Mouse (Mus musculus): Measurements from ENCODE around the gene AC131692.1.

Gene AC131692.1

DNA sequence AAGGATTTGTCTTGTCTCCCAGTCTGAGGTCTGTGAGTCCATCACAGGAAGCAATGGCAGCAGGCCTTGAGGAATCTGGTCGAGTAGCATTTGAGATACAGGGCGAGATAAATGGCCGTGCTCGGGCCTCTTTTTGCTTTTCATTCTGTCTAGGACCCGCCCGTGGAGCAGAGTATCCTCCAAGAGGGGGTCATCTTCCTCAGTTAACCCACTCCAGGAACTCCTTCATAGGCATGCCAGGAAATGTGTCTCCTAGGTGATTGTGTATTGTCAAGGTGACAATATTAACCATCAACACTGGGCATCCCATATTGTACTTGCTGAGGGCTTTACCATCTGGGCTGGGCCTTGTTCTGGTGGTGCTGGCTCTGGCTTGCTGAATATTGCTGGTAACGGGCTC lies at the start of gene AC131692.1:
TSS of gene AC131692.1 (plus strand) at position 301 of the 400 bp plus-strand sequence.
- no peak for DNase-seq

DNA sequence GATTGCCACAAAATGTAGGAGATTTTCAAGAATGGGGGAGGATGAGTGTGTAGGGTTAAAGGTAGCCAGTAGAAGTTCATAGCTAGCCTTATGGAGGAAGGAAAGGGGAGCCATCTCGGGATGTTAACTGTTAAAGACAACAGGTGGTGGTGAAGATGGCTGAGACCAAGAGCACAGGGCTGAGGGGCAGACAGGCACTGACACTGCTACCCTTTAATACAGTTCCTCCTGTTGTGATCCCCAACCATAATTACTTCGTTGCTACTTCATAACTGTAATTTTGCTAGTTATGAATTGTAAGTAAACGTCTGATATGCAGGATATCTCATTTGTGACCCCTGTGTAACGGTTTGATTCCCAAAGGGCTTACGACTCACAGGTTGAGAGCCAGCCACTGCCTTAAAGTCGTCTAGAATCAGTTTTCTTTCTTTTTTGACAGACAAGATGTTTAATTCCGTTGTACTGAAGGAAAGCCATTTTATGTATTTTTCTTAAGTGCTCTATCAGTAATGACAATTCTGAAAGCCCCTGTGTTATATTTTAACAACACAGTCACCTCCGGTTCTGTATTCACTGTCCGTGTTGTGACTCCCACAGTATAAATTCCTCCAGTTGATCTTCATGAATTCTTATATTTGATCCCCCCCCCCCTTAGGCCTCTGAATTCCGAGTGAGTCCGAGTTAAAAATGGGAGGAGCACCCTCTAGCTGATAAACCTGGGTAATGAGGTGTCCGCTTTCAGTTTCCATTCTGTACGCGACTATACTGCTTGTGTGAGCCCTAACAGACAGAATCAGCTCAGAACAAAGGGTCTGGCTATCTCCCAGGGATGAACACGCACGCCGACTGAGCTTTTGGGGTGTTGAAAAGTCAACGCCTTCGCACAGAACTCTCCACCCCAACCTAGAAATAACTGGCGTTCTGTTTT lies 48.6 kb upstream of the AC131692.1 start:
- no peak for DNase-seq

DNA sequence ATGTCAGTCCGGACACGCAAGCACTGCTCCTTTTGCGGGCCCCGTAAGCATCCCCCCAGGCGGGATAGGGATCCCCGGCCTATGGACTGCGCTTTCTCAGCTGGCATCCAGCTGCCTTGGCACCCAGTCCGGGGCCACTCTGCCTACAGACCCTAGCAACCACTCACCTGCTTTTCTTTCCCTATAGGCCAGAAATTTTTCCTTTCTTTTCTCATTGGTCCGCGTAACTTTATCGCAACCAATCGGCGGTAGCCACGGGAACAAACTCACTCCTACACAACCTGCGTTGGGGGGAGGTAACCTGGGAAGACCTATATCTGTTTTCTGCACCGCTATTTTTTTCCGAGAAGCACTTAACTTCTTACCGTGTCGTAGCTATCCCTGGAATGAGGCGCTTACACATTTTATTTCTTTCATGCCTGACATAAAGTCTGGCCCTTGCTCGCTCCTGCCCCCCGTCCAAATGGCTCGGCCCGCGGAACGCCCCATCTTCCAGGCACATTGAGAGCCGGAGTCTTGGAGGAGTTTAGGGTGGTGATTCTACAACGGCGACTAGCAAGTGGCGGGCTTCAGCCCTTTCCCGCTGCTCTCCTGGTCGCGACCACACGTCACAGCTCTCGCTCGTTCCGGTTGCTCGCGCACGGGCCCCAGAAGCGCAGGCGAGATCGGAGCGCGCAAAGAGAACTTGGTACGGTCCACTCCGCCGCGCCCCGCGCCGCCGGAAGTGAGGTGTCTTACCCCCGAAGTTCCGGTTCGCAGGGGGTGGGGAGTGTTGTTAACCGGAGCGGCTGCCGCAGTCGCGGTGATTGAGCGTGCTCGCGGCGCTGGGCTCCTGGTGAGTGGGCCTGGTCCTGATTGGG lies 47.7 kb upstream of the AC131692.1 start, which contains the start of gene Syvn1:
TSS of gene Syvn1 (plus strand) at position 283 of the 860 bp plus-strand sequence.
- peak; percentile 92 for DNase-seq

DNA sequence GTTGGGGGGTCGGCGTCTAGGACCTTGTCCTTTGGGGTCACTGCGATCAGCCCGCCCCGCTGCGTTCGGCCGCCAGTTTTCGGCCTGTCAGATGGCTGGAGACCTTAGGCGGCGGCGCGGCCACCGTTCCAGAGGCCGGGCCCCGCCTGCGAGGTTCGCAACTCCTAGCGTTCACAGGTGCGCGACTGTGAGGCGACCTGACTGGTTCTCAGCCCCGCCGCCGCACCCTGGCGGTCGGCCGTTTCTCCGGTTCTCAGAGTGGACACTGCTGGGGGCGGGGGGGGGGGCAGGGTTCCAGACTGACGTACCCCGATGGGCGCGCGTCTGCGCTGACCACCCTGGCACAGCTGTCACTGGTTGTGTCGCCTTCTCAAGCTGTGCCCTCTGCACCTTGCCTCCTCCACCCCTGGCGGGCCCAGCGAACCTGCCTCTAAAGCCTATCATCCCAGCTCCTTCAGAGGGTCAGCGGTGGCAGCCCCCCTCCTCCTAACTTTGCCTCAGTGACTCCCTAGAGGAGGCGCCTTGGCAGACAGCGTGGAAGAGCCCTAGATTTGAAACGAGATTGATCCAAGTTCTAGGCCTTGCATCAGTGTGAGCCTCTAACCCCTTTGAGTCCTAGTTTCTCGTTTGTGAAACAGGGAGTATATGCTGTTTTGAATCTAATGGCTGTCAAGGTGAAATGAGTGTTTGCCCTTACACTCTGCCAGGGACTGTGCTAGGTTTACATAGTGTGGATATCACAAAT lies 46.9 kb upstream of the AC131692.1 start:
- DNase-seq: no peak

DNA sequence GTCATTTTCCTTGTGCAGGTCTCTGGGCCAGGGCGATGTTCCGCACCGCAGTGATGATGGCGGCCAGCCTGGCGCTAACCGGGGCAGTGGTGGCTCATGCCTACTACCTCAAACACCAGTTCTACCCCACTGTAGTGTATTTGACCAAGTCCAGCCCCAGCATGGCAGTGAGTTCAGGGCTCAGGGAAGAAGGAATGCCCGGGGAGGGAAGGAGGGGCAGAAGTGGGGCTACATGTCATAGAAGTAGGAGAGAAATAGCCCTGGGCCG lies 46.4 kb upstream of the AC131692.1 start:
- DNase-seq: no peak

DNA sequence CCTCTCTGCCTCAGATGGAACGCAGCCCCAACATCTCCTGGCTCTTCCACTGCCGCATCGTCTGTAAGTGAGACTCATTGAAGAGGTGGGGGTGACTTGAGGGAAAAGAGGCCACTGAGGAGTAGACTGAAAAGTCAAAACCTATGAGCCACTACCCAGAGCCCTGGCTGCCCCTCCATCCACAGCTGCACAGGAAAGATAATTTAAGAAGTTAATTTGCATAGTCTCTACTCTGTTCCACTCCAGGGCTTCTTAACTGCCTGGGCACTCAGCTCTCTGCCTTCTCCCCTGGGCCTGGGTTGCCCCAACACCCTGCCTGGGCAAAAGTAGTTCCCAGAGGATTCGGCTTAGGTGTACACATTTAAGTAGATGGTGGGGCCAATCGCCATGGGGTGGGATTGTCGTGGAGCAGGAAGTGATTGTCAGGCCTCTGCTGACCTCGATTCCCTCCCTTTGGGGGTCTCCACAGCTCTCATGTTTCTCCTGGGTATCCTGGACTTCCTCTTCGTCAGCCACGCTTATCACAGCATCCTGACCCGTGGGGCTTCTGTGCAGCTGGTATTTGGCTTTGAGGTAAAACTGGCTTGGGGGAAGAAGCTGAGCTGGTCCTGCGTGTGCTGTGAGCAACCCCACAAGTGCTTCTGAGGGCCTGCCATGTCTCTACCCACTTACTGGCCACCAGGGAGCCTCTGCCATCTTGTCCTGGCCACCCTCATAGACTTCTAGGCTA lies 45.4 kb upstream of the AC131692.1 start:
- no peak for DNase-seq

DNA sequence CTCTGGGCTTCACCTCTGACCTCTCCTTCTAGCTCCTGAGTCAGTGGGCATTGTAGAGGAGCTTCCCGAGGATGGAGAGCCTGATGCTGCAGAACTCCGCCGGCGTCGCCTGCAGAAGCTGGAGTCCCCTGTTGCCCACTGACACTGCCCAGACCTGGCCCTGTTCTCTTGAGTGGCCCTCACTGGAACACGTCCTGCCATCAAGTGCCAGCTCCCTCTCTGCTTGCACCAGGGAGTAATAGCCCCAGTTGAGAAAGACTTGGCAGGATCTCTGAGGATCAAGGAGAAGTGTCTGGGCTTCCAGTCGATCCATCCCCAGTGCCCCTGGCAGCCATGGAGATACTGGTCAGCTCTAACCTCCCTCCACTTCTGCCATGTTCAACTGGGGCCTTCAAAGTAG lies 41.7 kb upstream of the AC131692.1 start:
- DNase-seq: no peak

DNA sequence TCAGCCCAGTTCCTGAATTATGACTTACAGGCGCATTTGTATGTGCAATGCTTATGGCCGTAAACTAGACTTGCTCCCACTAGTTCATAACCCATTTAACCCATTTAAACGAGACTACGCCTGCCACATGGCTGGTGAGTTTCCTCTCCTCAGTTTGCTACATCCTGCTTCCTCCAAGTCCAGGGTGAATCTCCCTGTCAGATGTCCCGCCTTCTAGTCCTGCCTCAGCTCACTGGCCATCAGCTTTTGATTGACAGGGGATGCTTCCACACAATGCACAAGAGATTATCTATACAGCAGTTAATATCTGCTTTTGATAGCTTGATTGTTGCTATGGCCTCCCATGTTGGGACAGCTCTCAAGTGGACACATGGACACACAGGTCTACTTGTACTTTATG lies 39.9 kb upstream of the AC131692.1 start:
- DNase-seq: no peak

DNA sequence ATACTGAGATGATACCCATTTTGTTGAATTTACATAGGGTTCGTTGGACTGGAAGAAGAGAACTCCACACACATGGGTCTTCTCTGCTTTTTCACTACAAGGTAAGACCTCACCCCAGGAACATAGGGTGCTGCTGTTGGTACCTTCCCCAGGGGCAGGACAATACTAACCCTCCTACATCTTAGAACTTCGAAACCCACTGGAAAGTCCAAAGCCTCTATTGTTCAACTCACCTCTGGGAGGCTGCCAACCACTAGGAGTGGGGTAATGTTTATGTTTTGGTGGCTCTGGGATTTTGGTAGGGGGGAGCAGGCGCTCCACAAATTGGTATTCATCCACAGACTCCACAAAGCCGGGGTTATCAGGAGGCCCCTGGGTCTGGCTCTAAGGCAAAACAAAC lies 37.5 kb upstream of the AC131692.1 start:
- DNase-seq: no peak

DNA sequence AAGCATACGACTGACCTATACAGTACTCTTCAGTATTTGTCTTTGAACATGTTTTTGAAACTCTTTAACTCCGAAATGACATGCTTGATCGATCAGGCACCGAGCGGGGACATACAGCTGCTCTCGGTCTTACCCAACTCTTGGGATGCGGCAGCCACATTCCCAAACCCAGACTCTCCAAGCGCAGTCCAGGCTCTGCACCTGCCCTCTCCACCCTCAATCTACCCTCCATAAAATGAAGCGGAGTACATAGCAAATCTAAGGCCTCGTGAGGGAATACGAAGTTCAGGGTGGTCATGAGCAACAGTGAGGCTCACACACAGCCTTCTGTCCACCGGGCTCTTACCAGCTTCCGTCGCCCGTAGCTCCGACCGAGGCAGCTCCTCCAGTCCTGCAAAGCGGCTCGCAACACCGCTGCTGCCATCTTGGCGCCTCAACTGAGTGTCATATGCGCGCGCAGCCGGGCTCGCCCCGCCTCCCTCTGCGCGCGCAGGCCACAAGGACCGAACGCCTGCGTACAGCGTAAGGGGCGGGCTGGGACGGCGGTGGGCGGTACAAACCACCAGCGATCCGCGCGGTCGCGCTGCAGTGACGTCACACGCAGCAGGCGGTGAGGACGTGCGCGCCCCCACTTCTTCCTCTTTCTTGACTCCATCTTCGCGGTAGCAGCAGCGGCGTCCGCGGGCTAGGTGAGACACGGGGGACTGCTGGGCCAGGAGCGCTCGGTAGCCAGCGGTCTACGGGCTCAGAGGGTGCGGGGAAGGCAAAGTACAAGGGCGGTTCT lies 36.7 kb upstream of the AC131692.1 start, which contains the start of the genes Mrpl49 and Fau:
TSS of gene Mrpl49 (minus strand) at position 473 of the 784 bp plus-strand sequence.
TSS of gene Fau (plus strand) at position 532 of the 784 bp plus-strand sequence.
- DNase-seq: peak; percentile 99

DNA sequence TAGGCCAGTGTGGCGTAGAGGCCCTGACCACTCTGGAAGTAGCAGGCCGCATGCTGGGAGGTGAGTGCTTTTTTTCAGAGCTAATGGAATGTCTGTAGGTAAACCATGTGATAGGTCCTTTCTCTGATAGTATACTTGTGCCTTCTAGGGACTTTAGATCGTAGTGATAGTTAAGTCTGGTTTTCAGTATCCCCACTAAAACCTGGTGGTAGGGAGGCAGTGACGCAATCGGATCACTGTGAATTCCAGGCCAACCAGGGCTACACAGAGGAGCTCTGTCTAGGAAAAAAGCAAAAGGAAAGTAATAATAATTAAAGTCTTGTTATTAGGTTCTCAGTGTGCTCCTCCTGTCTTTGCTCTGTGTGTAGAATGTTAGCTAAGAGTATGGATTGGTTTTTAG lies 35.7 kb upstream of the AC131692.1 start:
- DNase-seq: no peak

DNA sequence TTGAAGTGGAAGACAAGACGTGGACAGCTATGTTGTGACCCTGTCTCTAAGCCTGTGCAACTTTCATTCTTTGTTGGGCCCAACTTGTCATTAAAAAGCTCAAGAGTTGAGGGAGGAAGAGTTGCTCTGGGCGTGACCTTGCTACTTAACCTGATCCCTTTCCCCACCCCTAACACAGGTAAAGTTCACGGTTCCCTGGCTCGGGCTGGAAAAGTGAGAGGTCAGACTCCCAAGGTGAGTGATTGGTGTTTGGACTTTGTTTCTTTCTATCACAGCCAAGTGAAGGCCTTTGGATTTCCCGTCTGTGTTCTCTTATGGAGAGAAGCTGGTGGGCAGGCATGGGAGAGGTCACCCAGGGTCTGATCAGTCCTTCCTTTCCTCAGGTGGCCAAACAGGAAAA lies 35.3 kb upstream of the AC131692.1 start:
- DNase-seq: no peak

DNA sequence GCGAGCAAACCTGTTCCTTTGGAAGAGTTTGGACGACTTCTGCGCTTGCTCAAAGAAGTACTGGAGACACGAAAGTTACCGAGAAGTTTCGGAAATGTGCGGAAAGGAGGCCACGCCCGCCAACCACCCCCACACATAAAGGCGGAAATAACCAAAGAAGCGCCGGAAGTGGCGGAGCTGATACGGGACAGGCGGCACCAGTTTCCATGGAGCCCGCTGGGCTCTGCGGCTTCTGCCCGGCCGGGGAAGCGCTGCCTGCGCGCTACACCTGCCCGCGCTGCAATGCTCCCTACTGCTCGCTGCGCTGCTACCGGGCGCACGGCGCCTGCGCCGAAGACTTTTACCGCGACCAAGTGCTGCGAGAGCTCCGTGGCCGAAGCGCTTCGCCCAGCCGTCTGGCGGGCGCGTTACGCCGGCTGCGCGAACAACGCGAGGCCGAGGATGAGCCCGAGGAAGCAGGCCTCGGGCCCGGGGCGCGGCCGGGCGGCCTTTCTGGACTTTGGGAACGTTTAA lies 33.1 kb upstream of the AC131692.1 start, which contains the start of gene Znhit2:
TSS of gene Znhit2 (plus strand) at position 172 of the 513 bp plus-strand sequence.
- peak; percentile 97 for DNase-seq

DNA sequence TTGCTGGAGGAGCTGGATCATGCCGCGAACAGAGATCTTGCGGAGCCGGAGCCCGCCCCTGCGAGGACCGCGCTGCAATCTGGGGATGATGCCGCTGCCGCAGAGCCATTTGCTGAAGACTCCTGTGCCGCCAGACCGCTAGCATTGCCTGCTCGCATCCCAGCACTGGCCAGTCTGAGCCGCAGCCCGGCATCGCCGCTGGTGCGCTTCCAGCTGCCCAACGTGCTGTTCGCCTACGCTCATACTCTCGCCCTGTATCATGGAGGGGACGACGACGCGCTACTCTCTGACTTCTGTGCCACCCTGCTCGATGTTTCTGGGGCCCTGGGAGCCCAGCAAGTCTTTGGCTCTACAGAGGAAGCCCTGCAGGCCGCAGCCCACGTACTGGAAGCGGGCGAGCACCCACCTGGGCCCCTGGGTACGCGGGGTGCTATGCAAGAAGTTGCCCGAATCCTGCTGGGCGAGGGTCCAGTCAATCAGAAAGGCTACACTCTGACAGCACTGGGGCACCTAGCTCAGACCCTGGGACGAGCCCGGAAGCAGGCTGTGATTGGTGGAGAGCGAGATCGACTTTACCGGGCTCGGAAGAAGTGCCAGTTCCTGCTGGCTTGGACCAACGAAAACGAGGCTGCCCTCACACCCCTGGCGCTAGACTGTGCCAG lies 32.4 kb upstream of the AC131692.1 start:
- DNase-seq: peak; percentile 58

DNA sequence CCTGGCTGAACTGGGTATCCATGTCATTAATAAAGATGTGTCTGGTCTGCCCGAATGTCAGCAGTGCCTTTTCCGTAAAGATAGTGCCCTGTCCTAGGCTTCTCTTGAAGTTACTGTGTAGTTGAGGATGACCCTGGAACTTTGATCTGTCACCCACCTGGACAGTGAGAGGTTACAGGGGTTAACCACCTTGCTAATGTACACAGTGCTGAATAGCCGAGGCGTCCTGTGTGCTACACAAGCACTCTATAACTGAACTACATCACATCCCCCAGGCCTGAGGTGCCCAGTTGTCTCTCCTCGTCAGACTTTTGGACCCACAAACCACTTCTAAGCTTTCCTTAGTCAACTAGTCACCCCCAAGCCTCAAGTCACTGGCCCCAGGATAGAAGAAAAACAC lies 31.8 kb upstream of the AC131692.1 start:
- no peak for DNase-seq

DNA sequence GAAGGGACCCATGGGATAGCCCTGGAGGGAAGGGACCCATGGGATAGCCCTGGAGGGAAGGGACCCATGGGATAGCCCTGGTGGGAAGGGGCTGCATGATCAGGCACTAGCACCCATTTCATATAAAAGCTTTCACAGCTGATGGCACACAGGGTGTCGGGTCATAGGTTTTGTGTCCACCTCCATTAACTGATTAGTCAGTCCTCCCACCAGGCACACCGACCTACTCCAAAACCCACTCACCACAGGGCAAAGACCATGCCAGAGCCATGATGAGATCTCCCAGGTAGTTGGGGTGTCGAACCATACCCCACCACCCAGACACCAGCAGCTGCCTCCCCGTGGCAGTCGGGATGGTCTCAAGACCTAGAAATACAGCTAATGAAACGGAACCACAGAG lies 31.1 kb upstream of the AC131692.1 start:
- DNase-seq: no peak

DNA sequence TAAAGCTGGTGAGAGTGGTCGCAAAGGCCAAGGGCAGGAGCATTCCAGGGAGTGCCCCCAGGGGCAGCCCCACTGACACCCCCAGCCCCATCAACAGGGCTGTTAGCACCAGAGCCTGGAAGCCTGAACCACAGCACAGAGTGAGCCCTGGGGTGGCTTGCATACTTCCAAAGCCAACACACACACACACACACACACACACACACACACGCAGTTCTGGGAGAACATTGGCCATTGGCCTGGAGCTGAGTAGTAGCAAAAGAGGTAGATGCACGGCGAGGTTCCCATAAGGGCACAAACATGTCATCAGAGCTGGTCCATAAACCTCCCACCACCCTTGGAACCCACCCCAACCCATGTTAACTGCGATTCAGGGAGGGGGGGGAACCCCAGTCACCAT lies 27.6 kb upstream of the AC131692.1 start:
- no peak for DNase-seq

DNA sequence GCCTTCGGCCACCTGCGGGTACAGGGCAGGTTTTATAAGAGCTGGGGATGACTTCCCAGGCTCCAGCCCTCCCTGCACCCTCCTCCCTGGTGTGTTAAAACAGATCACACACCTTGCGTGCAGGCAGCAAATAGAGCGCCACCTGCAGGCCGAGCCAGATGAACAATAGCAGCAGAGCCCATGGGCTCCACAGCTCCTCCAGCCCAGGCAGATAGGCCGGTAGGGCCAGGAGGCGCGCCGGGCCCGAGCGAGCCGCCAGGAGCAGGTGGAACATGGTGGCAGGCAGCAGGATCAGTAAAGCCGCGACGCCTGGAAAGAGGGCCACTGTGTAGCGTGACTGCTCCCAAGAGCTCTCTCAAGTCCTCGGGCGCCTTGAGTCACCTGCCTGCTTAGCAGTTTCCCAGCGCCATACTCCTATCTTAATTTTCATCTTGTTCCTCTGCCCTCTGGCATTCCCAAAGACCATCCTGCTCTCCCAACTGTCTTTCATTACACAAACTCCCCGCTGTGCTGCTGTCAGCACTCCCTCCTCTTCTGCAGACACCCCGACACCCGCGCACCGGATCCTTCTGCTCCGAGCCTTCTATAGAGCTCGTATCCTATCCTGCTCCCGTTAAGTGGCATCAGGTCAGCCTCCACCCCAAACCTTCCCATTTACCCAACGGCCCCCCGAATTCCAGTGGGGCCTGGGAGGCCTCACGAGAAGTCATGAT lies 27.1 kb upstream of the AC131692.1 start:
- peak; percentile 87 for DNase-seq

DNA sequence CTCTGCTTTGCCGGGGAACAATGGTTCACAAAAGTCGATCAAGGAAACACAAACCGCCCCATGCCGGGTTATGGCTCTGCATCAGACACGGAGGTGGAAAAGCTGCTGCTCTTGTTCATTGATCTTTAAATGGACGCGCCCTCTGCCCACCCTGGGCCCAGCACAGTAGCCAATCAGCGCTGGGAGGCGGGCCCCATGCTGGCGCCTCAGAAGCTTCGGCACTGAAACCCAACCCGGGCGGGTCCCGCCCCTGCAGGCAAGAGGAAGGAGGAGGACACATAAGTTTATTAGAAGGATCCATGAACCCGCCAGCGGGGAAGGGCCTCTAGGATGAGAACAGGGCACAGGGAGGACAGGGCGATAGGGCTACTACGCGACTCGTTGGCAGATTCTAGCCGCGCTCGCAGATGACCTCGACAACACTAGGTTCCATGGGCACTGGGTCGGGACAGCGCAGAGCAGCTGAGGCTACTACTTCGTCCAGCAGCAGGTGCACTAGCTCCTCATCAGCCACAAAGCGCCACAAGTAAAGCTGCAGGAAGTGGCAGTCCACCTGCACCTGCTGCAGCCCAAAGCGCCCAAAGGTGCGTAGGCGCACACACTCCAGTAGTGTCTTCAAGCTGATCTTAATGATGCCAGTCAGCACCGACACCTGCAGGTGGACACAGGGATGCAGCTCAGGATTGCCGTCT lies 26.3 kb upstream of the AC131692.1 start, which contains the start of gene Tm7sf2:
TSS of gene Tm7sf2 (minus strand) at position 650 of the 692 bp plus-strand sequence.
- DNase-seq: peak; percentile 94

Measured in lung, postnatal 10 days (tissue).